Mouse (Mus musculus) embryonic facial prominence, embryonic 10.5 days (tissue): ENCODE results near the gene Cldn13. TPM values are rescaled to one million over a fixed set of nuclear protein-coding genes. Genes with fewer than 3 reads are reported as not detected.

Experiments
- DNase-seq: peaks from one replicate; pipeline ENCODE4 v3.0.0-alpha.2; 2017; ENCODE audit warnings: low spot score
- H3K27ac ChIP-seq: fragments of 300-500 bp; sonication (generic); replicated peaks from 2 replicates; pipeline ENCODE4 v1.5.1; 2016; ENCODE audit warnings: mild to moderate bottlenecking
- H3K27me3 ChIP-seq: fragments of 300-500 bp; sonication (generic); replicated peaks from 2 replicates; pipeline ENCODE4 v1.6.1; 2016; ENCODE audit warnings: low read depth, mild to moderate bottlenecking; ENCODE audit not compliant: poor library complexity, severe bottlenecking
- H3K36me3 ChIP-seq: fragments of 300-500 bp; sonication (generic); replicated peaks from 2 replicates; pipeline ENCODE4 v1.6.1; 2016; ENCODE audit warnings: mild to moderate bottlenecking, moderate library complexity
- H3K4me1 ChIP-seq: fragments of 300-500 bp; sonication (generic); 2 replicates; pipeline ENCODE4 v1.6.1; 2016
- H3K4me3 ChIP-seq: fragments of 300-500 bp; sonication (generic); 2 replicates; pipeline ENCODE4 v1.5.1; 2016; ENCODE audit warnings: mild to moderate bottlenecking, moderate library complexity
- H3K9me3 ChIP-seq: fragments of 300-500 bp; sonication (generic); 2 replicates; pipeline ENCODE4 v1.6.1; 2016; ENCODE audit warnings: mild to moderate bottlenecking
- WGBS: fragments of 180-500 bp; shearing (Covaris S2); methylation state at CpG from one replicate; pipeline ENCODE4 v1.1.7; 2016; 5-methylcytosine and 5-hydroxymethylcytosine counted together
- polyA plus RNA-seq: library from polyadenylated mRNA; unstranded; fragments of >200 nt; fragmentation: Nextera tagmentation; extraction: Ambion mirVana; gene quantifications from 2 replicates; pipeline ENCODE4 v1.2.1, GENCODE M21; 2016

Gene Cldn13
- polyA plus RNA-seq, 1 experiment from 2014 or later, result 2.8 TPM

DNA sequence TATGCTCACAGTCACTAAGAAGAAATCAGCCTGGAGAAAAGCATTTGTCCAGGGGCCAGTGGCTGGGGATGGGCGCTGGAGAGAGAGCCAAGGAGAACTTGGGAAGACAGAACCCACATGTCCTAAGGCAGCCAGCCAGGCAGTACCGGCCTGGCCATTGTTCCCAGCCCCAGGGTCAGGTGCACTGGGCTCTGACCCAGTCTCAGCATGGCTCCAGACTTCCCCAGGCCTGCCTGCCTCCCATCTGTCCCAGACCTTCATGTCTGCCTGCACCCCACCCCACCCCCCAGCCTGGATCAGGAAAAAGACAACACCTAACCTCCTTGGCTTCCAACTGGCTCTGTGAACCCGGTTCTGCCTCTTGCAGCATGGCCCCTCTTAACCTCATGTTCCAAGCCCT lies 32.2 kb downstream of the Cldn13 start:
- Histone ChIP-seq H3K27me3 (0 out of 2 replicates have a peak, but pooled peaks cover 9% of the 10 kb centered on the region), H3K36me3 (no peaks in the 10 kb centered on the region), H3K4me1 (0 out of 2 replicates have a peak, but pooled peaks cover 3% of the 10 kb centered on the region), H3K9me3 (peaks cover 9% of the 10 kb centered on the region; the same call in 1 of the 2 replicates), H3K4me3 (no peak overlapping the region), H3K27ac (no peak overlapping the region)
- 78% methylated on average over 3 of the region's 3 CpGs for WGBS
- DNase-seq, result no peak

DNA sequence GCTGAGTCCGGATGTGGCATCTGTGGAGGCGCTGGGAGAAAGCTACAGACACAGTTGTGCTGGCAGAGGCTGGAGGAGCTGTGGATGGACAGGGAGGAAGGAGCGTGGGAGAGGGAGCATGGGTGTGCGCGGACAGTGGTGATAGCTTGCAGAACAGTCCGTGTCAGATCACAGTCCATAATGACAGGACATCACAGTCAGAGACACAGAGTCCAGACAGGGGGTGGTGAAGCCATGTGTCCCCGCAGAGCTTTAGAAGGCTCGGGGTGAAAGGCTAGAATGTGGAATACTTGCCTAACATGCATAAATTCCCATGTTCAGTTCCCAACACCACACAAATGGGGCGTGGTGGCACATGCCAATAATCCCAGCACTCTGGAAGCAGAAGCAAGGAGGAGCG lies 38.5 kb downstream of the Cldn13 start:
- no peak overlapping the region for H3K27ac ChIP-seq
- H3K27me3 ChIP-seq, result no peaks in the 10 kb centered on the region
- H3K4me1 ChIP-seq, result peaks cover 21% of the 10 kb centered on the region
- WGBS, result 79% methylated on average over 10 of the region's 10 CpGs
- H3K36me3 ChIP-seq, result no peaks in the 10 kb centered on the region
- no peak for DNase-seq
- H3K4me3 ChIP-seq, result no peak overlapping the region
- H3K9me3 ChIP-seq, result peaks cover 9% of the 10 kb centered on the region; the same call in 1 of the 2 replicates

- 89% methylated on average over 5 of the region's 5 CpGs for WGBS
- Histone ChIP-seq H3K4me1 (peaks cover 23% of the 10 kb centered on the region), H3K27me3 (no peaks in the 10 kb centered on the region)
These were observed 40.1 kb downstream of the Cldn13 start for GRCm38 (mm10) chr5:134875245-134875644.

GRCm38 (mm10) chr5:134873956-134874879 lies 41.1 kb downstream of the Cldn13 start:
- Histone ChIP-seq H3K27me3 (no peaks in the 10 kb centered on the region), H3K4me3 (no peak overlapping the region), H3K27ac (0 out of 2 replicates have a peak overlapping the region, but pooled peaks have one; percentile 31), H3K4me1 (peaks cover 25% of the 10 kb centered on the region), H3K36me3 (no peaks in the 10 kb centered on the region), H3K9me3 (no peaks in the 10 kb centered on the region)
- DNase-seq, result no peak
- WGBS, result 79% methylated on average over 21 of the region's 21 CpGs

More at GRCm38 (mm10) chr5:134875245-134875644, 40.1 kb downstream of the Cldn13 start:
- H3K4me3 ChIP-seq, result no peak overlapping the region
- H3K27ac ChIP-seq, result no peak overlapping the region
- H3K36me3 ChIP-seq, result no peaks in the 10 kb centered on the region
- no peaks in the 10 kb centered on the region for H3K9me3 ChIP-seq
- DNase-seq, result no peak

DNA sequence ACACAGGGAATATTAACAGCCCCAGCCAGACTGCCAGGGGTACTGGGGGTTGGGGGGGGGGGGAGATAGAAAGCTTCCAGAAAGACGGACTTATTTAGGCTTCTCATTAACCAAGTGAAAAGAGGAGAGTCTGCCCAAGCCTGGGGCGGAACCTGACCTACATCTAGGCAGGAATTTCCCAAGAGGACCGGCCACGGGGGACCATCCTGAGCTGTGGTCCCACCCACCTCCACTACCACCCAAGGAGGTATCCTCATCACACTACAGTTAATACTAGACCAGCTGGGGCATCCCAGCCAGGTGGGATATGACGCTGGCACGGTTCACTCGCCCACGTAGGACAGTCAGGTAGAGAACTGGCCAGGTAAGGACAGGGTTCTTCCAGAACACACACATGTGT lies 42.3 kb downstream of the Cldn13 start:
- WGBS, result 90% methylated on average over 8 of the region's 8 CpGs
- no peaks in the 10 kb centered on the region for H3K9me3 ChIP-seq

DNA sequence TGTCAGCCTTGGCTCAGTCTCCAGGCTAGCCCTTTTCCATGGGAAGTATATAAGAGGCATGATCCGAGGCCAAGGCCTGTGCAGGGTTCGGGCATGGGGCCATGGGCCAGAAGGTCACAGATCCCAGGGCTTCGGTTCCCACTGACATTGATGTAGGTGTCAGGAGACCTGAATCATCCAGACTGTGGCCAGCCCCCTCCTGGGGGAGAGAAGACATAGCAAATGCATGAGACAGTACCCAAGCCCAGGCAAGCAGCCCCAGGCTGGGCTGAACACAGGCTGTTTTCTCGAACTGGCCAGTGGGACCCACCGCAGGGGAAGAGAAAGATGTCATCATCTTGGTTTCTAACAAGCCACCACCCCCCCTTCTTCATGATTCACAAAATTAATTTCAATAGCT lies 42.7 kb downstream of the Cldn13 start:
- Histone ChIP-seq H3K27ac (no peak overlapping the region), H3K9me3 (no peaks in the 10 kb centered on the region), H3K36me3 (no peaks in the 10 kb centered on the region), H3K4me1 (peaks cover 37% of the 10 kb centered on the region), H3K27me3 (no peaks in the 10 kb centered on the region), H3K4me3 (no peak overlapping the region)
- 69% methylated on average over 5 of the region's 5 CpGs for WGBS
- DNase-seq, result no peak

More for the DNA sequence above, 42.3 kb downstream of the Cldn13 start:
- DNase-seq, result no peak
- no peaks in the 10 kb centered on the region for H3K27me3 ChIP-seq
- H3K27ac ChIP-seq, result no peak overlapping the region
- H3K4me3 ChIP-seq, result no peak overlapping the region
- H3K4me1 ChIP-seq, result peaks cover 33% of the 10 kb centered on the region
- H3K36me3 ChIP-seq, result no peaks in the 10 kb centered on the region

- no peaks in the 10 kb centered on the region for H3K9me3 ChIP-seq
- H3K27ac ChIP-seq, result peak overlapping the region; percentile 85
- DNase-seq, result no peak
- H3K4me3 ChIP-seq, result no peak overlapping the region
- H3K36me3 ChIP-seq, result no peaks in the 10 kb centered on the region
- 0 out of 2 replicates have a peak, but pooled peaks cover 2% of the 10 kb centered on the region for H3K27me3 ChIP-seq
- WGBS, result 80% methylated on average over 5 of the region's 5 CpGs
- peaks cover 37% of the 10 kb centered on the region for H3K4me1 ChIP-seq
These were observed 46.8 kb downstream of the Cldn13 start for GRCm38 (mm10) chr5:134868506-134868905.

DNA sequence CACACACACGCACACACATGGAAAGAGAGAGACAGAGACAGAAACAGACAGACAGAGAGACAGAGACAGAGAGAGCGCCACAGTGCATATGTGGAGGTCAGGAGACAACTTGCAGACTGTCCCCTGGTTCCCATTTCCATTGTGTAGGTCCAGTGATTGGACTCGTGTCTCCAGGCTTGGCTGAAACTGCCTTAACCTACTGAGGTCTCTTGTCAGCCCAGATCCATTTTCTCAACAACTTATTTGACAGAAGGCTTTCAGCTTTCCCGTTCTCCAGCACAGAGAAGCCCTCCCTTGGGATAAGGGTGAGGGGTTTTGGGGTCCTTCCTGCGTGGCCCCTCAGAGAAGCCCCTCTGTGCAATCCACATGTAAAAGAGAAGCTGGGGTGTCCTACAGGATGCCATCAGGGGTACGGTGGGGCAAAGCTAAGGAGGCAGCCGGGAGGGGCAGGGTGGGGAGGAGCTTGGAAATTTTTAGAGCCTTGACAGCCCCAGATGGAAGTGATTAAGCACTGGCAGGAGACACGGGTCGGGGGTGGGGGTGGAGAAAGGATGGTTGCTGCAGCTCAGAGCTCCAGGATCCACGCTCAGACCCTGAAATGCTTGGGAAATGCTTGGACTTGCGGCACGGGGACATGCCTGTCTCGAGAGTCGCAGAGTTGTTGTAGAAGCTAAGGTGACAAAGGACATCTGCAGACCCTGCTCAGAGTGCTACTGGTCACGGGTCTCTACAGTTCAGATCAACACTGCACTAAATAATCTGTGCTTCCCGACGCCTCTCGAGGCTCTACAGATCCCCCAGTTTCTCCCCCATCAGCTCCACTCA lies 47.8 kb downstream of the Cldn13 start:
- Histone ChIP-seq H3K27me3 (0 out of 2 replicates have a peak, but pooled peaks cover 2% of the 10 kb centered on the region), H3K36me3 (no peaks in the 10 kb centered on the region), H3K27ac (peak overlapping the region; percentile 85), H3K9me3 (no peaks in the 10 kb centered on the region), H3K4me3 (peak overlapping the region; percentile 41), H3K4me1 (peaks cover 33% of the 10 kb centered on the region)
- 34% methylated on average over 18 of the region's 18 CpGs for WGBS
- DNase-seq, result peak; percentile 83

DNA sequence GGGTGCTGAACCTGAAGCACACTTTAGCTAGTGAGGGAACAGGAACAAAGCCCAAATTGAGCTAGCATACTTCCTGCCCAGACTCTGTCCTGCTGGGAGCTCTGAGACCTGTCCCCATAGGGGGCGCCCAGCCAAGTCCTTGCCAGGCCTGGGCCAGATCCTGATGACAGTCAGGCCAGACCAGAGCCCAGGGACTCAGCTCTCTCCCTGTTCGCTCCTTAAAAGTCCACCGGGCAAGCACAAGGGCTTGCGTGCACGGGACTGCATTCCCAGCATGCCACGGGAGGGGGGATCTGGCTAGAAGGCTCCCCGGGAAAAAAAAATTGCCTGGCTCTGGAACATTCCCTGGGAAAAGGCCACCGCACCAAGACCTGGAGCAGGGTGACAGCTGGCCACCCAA lies 50.2 kb downstream of the Cldn13 start:
- H3K4me3 ChIP-seq, result no peak overlapping the region
- WGBS, result 58% methylated on average over 8 of the region's 8 CpGs
- no peaks in the 10 kb centered on the region for H3K36me3 ChIP-seq
- H3K9me3 ChIP-seq, result no peaks in the 10 kb centered on the region
- peaks cover 29% of the 10 kb centered on the region for H3K4me1 ChIP-seq
- peak; percentile 34 for DNase-seq
- H3K27ac ChIP-seq, result peak overlapping the region; percentile 48
- 0 out of 2 replicates have a peak, but pooled peaks cover 2% of the 10 kb centered on the region for H3K27me3 ChIP-seq

Other genes starting within 250 kb of the Cldn13 start
- 5.7 and 5.9 TPM in 2 replicates for gene Limk1, start 226.9 kb downstream of the Cldn13 start, polyA plus RNA-seq
- 2.4 and 3.9 TPM in 2 replicates for gene Eln, start 168.2 kb downstream of the Cldn13 start, polyA plus RNA-seq
- not detected in 2 replicates for gene Tmem270, start 8.8 kb downstream of the Cldn13 start, polyA plus RNA-seq
- gene Mettl27, start 16.8 kb upstream of the Cldn13 start, polyA plus RNA-seq, result 14.8 and 17.0 TPM in 2 replicates
- gene Cldn4, start 31.4 kb upstream of the Cldn13 start, polyA plus RNA-seq, result 16.7 and 17.5 TPM in 2 replicates
- gene Cldn3, start 70.7 kb upstream of the Cldn13 start, polyA plus RNA-seq, result 18.2 and 18.8 TPM in 2 replicates
- 39.6 and 41.7 TPM in 2 replicates for gene Abhd11, start 93.6 kb upstream of the Cldn13 start, polyA plus RNA-seq
- gene Stx1a, start 108.0 kb upstream of the Cldn13 start, polyA plus RNA-seq, result 13.5 and 13.8 TPM in 2 replicates
- 27.0 and 27.4 TPM in 2 replicates for gene Dnajc30, start 148.7 kb upstream of the Cldn13 start, polyA plus RNA-seq
- gene Bud23, start 149.4 kb upstream of the Cldn13 start, polyA plus RNA-seq, result 190 and 194 TPM in 2 replicates
- gene Vps37d, start 162.7 kb upstream of the Cldn13 start, polyA plus RNA-seq, result 9.2 and 9.5 TPM in 2 replicates
- 3.5 and 3.8 TPM in 2 replicates for gene Mlxipl, start 174.4 kb upstream of the Cldn13 start, polyA plus RNA-seq
- gene Tbl2, start 234.1 kb upstream of the Cldn13 start, polyA plus RNA-seq, result 21.3 and 22.2 TPM in 2 replicates